12 mouse cellular contexts compared by ENCODE assay signal in the genomic region with DNA sequence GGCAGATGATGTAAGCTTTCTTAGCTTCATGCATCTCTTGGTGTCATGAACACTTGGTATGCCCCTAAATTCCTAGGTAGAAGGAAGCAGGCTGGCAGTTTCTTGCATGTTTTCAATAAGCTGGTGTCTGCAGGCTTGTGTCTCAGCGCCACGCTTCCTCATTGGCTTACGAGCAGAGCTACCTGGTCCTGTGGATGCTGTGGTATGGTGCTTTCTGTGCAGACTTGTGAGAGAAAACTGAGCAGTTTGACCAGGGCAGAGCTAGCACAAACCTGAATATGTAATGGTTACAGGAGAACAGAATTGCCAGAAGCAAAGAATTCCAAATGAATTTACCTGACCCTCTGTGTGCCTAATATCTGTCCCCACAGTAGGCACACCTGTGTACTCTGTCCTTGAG. TPM values are rescaled to one million over a fixed set of nuclear protein-coding genes. Genes with fewer than 3 reads are reported as not detected.
DNase-seq lines count a peak whose midpoint lies in the region; ATAC-seq and TF ChIP-seq lines count a peak whose summit lies in the region.
"Had no signal": no experiment of that assay in that cellular context is flagged by ENCODE, and none has a peak within 500 bp of the region (broad histone marks: within the 10 kb centered on the region; RNA-seq: fewer than 3 reads in every experiment).

No protein-coding gene starts in this region.

- 82% methylated on average over 3 of the region's 3 CpGs for WGBS in forebrain, embryonic 13.5 days
- WGBS in forebrain, embryonic 11.5 days = 92% methylated on average over 3 of the region's 3 CpGs
- WGBS in kidney, embryonic 15.5 days = 84% methylated on average over 3 of the region's 3 CpGs
- 63% methylated on average over 3 of the region's 3 CpGs for whole genome bisulfite sequencing in embryonic facial prominence, embryonic 13.5 days
- 70% methylated on average over 3 of the region's 3 CpGs for WGBS in limb, embryonic 14.5 days
- WGBS in intestine, postnatal 0 days = 87% methylated on average over 3 of the region's 3 CpGs

- no peak for TF ChIP-seq POLR2A in limb, embryonic 14.5 days (IDR thresholded peaks at IDR 0.05; ENCODE audit: borderline replicate concordance, extremely low read depth, insufficient read depth, insufficient read length)

- H3K27ac ChIP-seq in forebrain, embryonic 13.5 days = no peak overlapping the region
- no peak overlapping the region for H3K27ac ChIP-seq in forebrain, embryonic 11.5 days (ENCODE audit: low read depth, low read length)
- no peak overlapping the region for H3K27ac ChIP-seq in kidney, embryonic 15.5 days
- no peak overlapping the region for H3K27ac ChIP-seq in embryonic facial prominence, embryonic 13.5 days
- H3K27ac ChIP-seq in limb, embryonic 14.5 days (replicated peaks; ENCODE audit: low read depth, low read length) = no peak overlapping the region
- H3K27ac ChIP-seq in intestine, postnatal 0 days (ENCODE audit: low read depth, low read length) = no peak overlapping the region

- ATAC-seq in forebrain, embryonic 13.5 days = no peak
- ATAC-seq in forebrain, embryonic 11.5 days (replicated peaks; ENCODE audit: low FRiP score) = no peak
- ATAC-seq in kidney, embryonic 15.5 days (replicated peaks; ENCODE audit: low FRiP score) = no peak
- no peak for ATAC-seq in embryonic facial prominence, embryonic 13.5 days (ENCODE audit: insufficient number of reproducible peaks, insufficient read depth, low FRiP score, low TSS enrichment, low read depth)
- ATAC-seq in limb, embryonic 14.5 days (ENCODE audit: low FRiP score, low read depth) = no peak
- no peak for ATAC-seq in intestine, postnatal 0 days
- ATAC-seq: intestine, embryonic 16.5 days; Patski had no signal

- H3K4me3 ChIP-seq in forebrain, embryonic 13.5 days = peak overlapping the region; percentile 1; the same call in 1 of the 2 replicates
- H3K4me3 ChIP-seq in forebrain, embryonic 11.5 days (ENCODE audit: low read depth, low read length) = no peak overlapping the region
- no peak overlapping the region for H3K4me3 ChIP-seq in kidney, embryonic 15.5 days (replicated peaks)
- no peak overlapping the region for H3K4me3 ChIP-seq in embryonic facial prominence, embryonic 13.5 days
- H3K4me3 ChIP-seq in limb, embryonic 14.5 days (replicated peaks; ENCODE audit: low read length) = no peak overlapping the region
- H3K4me3 ChIP-seq in intestine, postnatal 0 days (ENCODE audit: low read depth, low read length) = no peak overlapping the region

- H3K36me3 ChIP-seq in forebrain, embryonic 13.5 days (ENCODE audit: poor library complexity, severe bottlenecking) = no peaks in the 10 kb centered on the region
- H3K36me3 ChIP-seq in forebrain, embryonic 11.5 days (ENCODE audit: control insufficient read depth, insufficient read depth, low read length) = no peaks in the 10 kb centered on the region
- H3K36me3 ChIP-seq in kidney, embryonic 15.5 days = no peaks in the 10 kb centered on the region
- H3K36me3 ChIP-seq in embryonic facial prominence, embryonic 13.5 days = no peaks in the 10 kb centered on the region
- no peaks in the 10 kb centered on the region for H3K36me3 ChIP-seq in limb, embryonic 14.5 days (ENCODE audit: control insufficient read depth, insufficient read depth, low read length)
- no peaks in the 10 kb centered on the region; the same call in 1 of the 2 replicates for H3K36me3 ChIP-seq in intestine, postnatal 0 days (ENCODE audit: control insufficient read depth, insufficient read depth)

- no peak for DNase-seq in forebrain, embryonic 11.5 days (ENCODE audit: low spot score)
- no peak for DNase-seq in kidney, postnatal 4 days
- DNase-seq in limb, embryonic 14.5 days (ENCODE audit: low spot score) = no peak
- DNase-seq in ovary, postnatal 36 days (ENCODE audit: low spot score) = no peak
- DNase-seq: cerebellum, adult 11-12 months; liver had no signal

- H3K4me2 ChIP-seq in forebrain, embryonic 13.5 days = peak overlapping the region; percentile 80
- no peak overlapping the region for H3K4me2 ChIP-seq in forebrain, embryonic 11.5 days (ENCODE audit: low read depth, low read length, severe bottlenecking)
- H3K4me2 ChIP-seq in kidney, embryonic 15.5 days = 0 out of 2 replicates have a peak overlapping the region, but pooled peaks have one; percentile 78
- H3K4me2 ChIP-seq in embryonic facial prominence, embryonic 13.5 days = 0 out of 2 replicates have a peak overlapping the region, but pooled peaks have one; percentile 88
- no peak overlapping the region for H3K4me2 ChIP-seq in limb, embryonic 14.5 days (replicated peaks; ENCODE audit: low read depth, low read length, severe bottlenecking)
- no peak overlapping the region for H3K4me2 ChIP-seq in intestine, postnatal 0 days (replicated peaks; ENCODE audit: low read depth)

- peaks cover 22% of the 10 kb centered on the region for H3K4me1 ChIP-seq in forebrain, embryonic 13.5 days
- peaks cover 5% of the 10 kb centered on the region for H3K4me1 ChIP-seq in forebrain, embryonic 11.5 days (replicated peaks; ENCODE audit: control insufficient read depth, insufficient read depth, low read length)
- peaks cover 35% of the 10 kb centered on the region for H3K4me1 ChIP-seq in kidney, embryonic 15.5 days
- H3K4me1 ChIP-seq in embryonic facial prominence, embryonic 13.5 days = peaks cover 30% of the 10 kb centered on the region
- peaks cover 13% of the 10 kb centered on the region for H3K4me1 ChIP-seq in limb, embryonic 14.5 days (ENCODE audit: control insufficient read depth, insufficient read depth, low read length)
- H3K4me1 ChIP-seq in intestine, postnatal 0 days (replicated peaks; ENCODE audit: control insufficient read depth, insufficient read depth, low read length) = no peaks in the 10 kb centered on the region; the same call in 1 of the 2 replicates

- no peaks in the 10 kb centered on the region for H3K9me3 ChIP-seq in forebrain, embryonic 13.5 days (replicated peaks)
- H3K9me3 ChIP-seq in forebrain, embryonic 11.5 days (ENCODE audit: control insufficient read depth, low read length) = no peaks in the 10 kb centered on the region
- H3K9me3 ChIP-seq in kidney, embryonic 15.5 days (replicated peaks) = no peaks in the 10 kb centered on the region
- no peaks in the 10 kb centered on the region for H3K9me3 ChIP-seq in embryonic facial prominence, embryonic 13.5 days
- H3K9me3 ChIP-seq in limb, embryonic 14.5 days (ENCODE audit: control insufficient read depth, low read length) = no peaks in the 10 kb centered on the region
- no peaks in the 10 kb centered on the region for H3K9me3 ChIP-seq in intestine, postnatal 0 days (ENCODE audit: control insufficient read depth)

- TF ChIP-seq CTCF in intestine, postnatal 0 days (IDR thresholded peaks at IDR 0.05; ENCODE audit: low read depth) = no peak

- no peaks in the 10 kb centered on the region for H3K27me3 ChIP-seq in forebrain, embryonic 13.5 days
- no peaks in the 10 kb centered on the region for H3K27me3 ChIP-seq in forebrain, embryonic 11.5 days (ENCODE audit: control insufficient read depth, insufficient read depth, low read length)
- no peaks in the 10 kb centered on the region for H3K27me3 ChIP-seq in kidney, embryonic 15.5 days
- H3K27me3 ChIP-seq in embryonic facial prominence, embryonic 13.5 days = no peaks in the 10 kb centered on the region
- H3K27me3 ChIP-seq in limb, embryonic 14.5 days (ENCODE audit: control insufficient read depth, insufficient read depth, low read length) = no peaks in the 10 kb centered on the region
- no peaks in the 10 kb centered on the region for H3K27me3 ChIP-seq in intestine, postnatal 0 days (replicated peaks; ENCODE audit: control insufficient read depth, insufficient read depth, low read length)
- H3K27me3 ChIP-seq: Patski had no signal

- H3K9ac ChIP-seq in forebrain, embryonic 13.5 days = no peak overlapping the region
- no peak overlapping the region for H3K9ac ChIP-seq in forebrain, embryonic 11.5 days (ENCODE audit: low read length)
- H3K9ac ChIP-seq in kidney, embryonic 15.5 days = no peak overlapping the region
- 0 out of 2 replicates have a peak overlapping the region, but pooled peaks have one; percentile 27 for H3K9ac ChIP-seq in embryonic facial prominence, embryonic 13.5 days
- 0 out of 2 replicates have a peak overlapping the region, but pooled peaks have one; percentile 21 for H3K9ac ChIP-seq in limb, embryonic 14.5 days (ENCODE audit: low read depth, low read length, severe bottlenecking)
- no peak overlapping the region for H3K9ac ChIP-seq in intestine, postnatal 0 days (ENCODE audit: low read depth, low read length)

RNA-seq across cellular contexts. Expression of gene Tsc1, which starts 2.1 kb away (rescaled TPM):
- 29.0 and 34.1 TPM in 2 replicates for polyA plus RNA-seq in forebrain, embryonic 13.5 days (2015; fragmentation: Nextera tagmentation; extraction: Ambion mirVana)
- polyA plus RNA-seq in forebrain, embryonic 11.5 days (2014; fragmentation: Nextera tagmentation; extraction: Ambion mirVana) = 27.4 and 32.4 TPM in 2 replicates
- 18.4 and 22.9 TPM in 2 replicates for polyA plus RNA-seq in kidney, embryonic 15.5 days (2015; fragmentation: Nextera tagmentation; extraction: Ambion mirVana)
- polyA plus RNA-seq in embryonic facial prominence, embryonic 13.5 days (2015; fragmentation: Nextera tagmentation; extraction: Ambion mirVana) = 23.7 and 23.9 TPM in 2 replicates
- 18.5 and 20.4 TPM in 2 replicates for polyA plus RNA-seq in limb, embryonic 14.5 days (2012; rRNA removed)
- polyA plus RNA-seq in limb, embryonic 14.5 days (2014; fragmentation: Nextera tagmentation; extraction: Ambion mirVana) = 15.7 and 17.8 TPM in 2 replicates
- polyA plus RNA-seq in intestine, postnatal 0 days (2015; fragmentation: Nextera tagmentation; extraction: Ambion mirVana) = 6.5 and 8.2 TPM in 2 replicates

RNA-seq across cellular contexts. Expression of gene Gfi1b, which starts 21.3 kb away (rescaled TPM):
- 0.19 and 0.31 TPM in 2 replicates for polyA plus RNA-seq in forebrain, embryonic 13.5 days (2015; fragmentation: Nextera tagmentation; extraction: Ambion mirVana)
- 3.4 and 3.5 TPM in 2 replicates for polyA plus RNA-seq in forebrain, embryonic 11.5 days (2014; fragmentation: Nextera tagmentation; extraction: Ambion mirVana)
- 0.69 and 1.1 TPM in 2 replicates for polyA plus RNA-seq in kidney, embryonic 15.5 days (2015; fragmentation: Nextera tagmentation; extraction: Ambion mirVana)
- polyA plus RNA-seq in embryonic facial prominence, embryonic 13.5 days (2015; fragmentation: Nextera tagmentation; extraction: Ambion mirVana) = 0.77 and 0.84 TPM in 2 replicates
- polyA plus RNA-seq in limb, embryonic 14.5 days (2012; rRNA removed) = 0.33 and 0.51 TPM in 2 replicates
- 0.29 and 0.32 TPM in 2 replicates for polyA plus RNA-seq in limb, embryonic 14.5 days (2014; fragmentation: Nextera tagmentation; extraction: Ambion mirVana)
- polyA plus RNA-seq in intestine, postnatal 0 days (2015; fragmentation: Nextera tagmentation; extraction: Ambion mirVana) = 0.34 TPM in 1 of 2 replicates, not detected in the other
- polyA plus RNA-seq: Patski had no signal

RNA-seq across cellular contexts. Expression of gene Spaca9, which starts 56.4 kb away (rescaled TPM):
- polyA plus RNA-seq in forebrain, embryonic 13.5 days (2015; fragmentation: Nextera tagmentation; extraction: Ambion mirVana) = 1.6 and 2.8 TPM in 2 replicates
- polyA plus RNA-seq in forebrain, embryonic 11.5 days (2014; fragmentation: Nextera tagmentation; extraction: Ambion mirVana) = 1.5 and 2.1 TPM in 2 replicates
- polyA plus RNA-seq in kidney, embryonic 15.5 days (2015; fragmentation: Nextera tagmentation; extraction: Ambion mirVana) = 2.7 and 3.0 TPM in 2 replicates
- polyA plus RNA-seq in embryonic facial prominence, embryonic 13.5 days (2015; fragmentation: Nextera tagmentation; extraction: Ambion mirVana) = 0.89 and 1.1 TPM in 2 replicates
- polyA plus RNA-seq in limb, embryonic 14.5 days (2012; rRNA removed) = 1.6 TPM in 2 replicates
- 1.4 and 2.1 TPM in 2 replicates for polyA plus RNA-seq in limb, embryonic 14.5 days (2014; fragmentation: Nextera tagmentation; extraction: Ambion mirVana)
- polyA plus RNA-seq in intestine, postnatal 0 days (2015; fragmentation: Nextera tagmentation; extraction: Ambion mirVana) = 0.60 and 0.86 TPM in 2 replicates

RNA-seq across cellular contexts. Expression of gene Ak8, which starts 56.9 kb away (rescaled TPM):
- 0.83 and 1.1 TPM in 2 replicates for polyA plus RNA-seq in forebrain, embryonic 13.5 days (2015; fragmentation: Nextera tagmentation; extraction: Ambion mirVana)
- 0.23 and 0.48 TPM in 2 replicates for polyA plus RNA-seq in forebrain, embryonic 11.5 days (2014; fragmentation: Nextera tagmentation; extraction: Ambion mirVana)
- polyA plus RNA-seq in kidney, embryonic 15.5 days (2015; fragmentation: Nextera tagmentation; extraction: Ambion mirVana) = 0.99 and 1.0 TPM in 2 replicates
- polyA plus RNA-seq in embryonic facial prominence, embryonic 13.5 days (2015; fragmentation: Nextera tagmentation; extraction: Ambion mirVana) = 0.77 and 0.90 TPM in 2 replicates
- polyA plus RNA-seq in limb, embryonic 14.5 days (2012; rRNA removed) = 0.22 and 0.49 TPM in 2 replicates
- polyA plus RNA-seq in limb, embryonic 14.5 days (2014; fragmentation: Nextera tagmentation; extraction: Ambion mirVana) = 0.37 and 0.58 TPM in 2 replicates
- polyA plus RNA-seq in intestine, postnatal 0 days (2015; fragmentation: Nextera tagmentation; extraction: Ambion mirVana) = 0.16 TPM in 1 of 2 replicates, not detected in the other

RNA-seq across cellular contexts. Expression of gene Gtf3c5, which starts 59.5 kb away (rescaled TPM):
- polyA plus RNA-seq in forebrain, embryonic 13.5 days (2015; fragmentation: Nextera tagmentation; extraction: Ambion mirVana) = 40.7 and 48.2 TPM in 2 replicates
- 41.6 and 42.3 TPM in 2 replicates for polyA plus RNA-seq in forebrain, embryonic 11.5 days (2014; fragmentation: Nextera tagmentation; extraction: Ambion mirVana)
- 44.3 and 48.8 TPM in 2 replicates for polyA plus RNA-seq in kidney, embryonic 15.5 days (2015; fragmentation: Nextera tagmentation; extraction: Ambion mirVana)
- 50.4 and 51.6 TPM in 2 replicates for polyA plus RNA-seq in embryonic facial prominence, embryonic 13.5 days (2015; fragmentation: Nextera tagmentation; extraction: Ambion mirVana)
- polyA plus RNA-seq in limb, embryonic 14.5 days (2012; rRNA removed) = 52.4 and 52.6 TPM in 2 replicates
- polyA plus RNA-seq in limb, embryonic 14.5 days (2014; fragmentation: Nextera tagmentation; extraction: Ambion mirVana) = 29.7 and 31.1 TPM in 2 replicates
- polyA plus RNA-seq in intestine, postnatal 0 days (2015; fragmentation: Nextera tagmentation; extraction: Ambion mirVana) = 8.4 and 8.9 TPM in 2 replicates

Comparison
In these comparisons a context has a peak if more than half of its experiments do, and no peak if none do; other contexts are left out.
1. H3K4me2 ChIP-seq: peak in forebrain, embryonic 13.5 days (single experiment), kidney, embryonic 15.5 days (single experiment) and embryonic facial prominence, embryonic 13.5 days (single experiment); none in forebrain, embryonic 11.5 days (single experiment), limb, embryonic 14.5 days (single experiment) and intestine, postnatal 0 days (single experiment).
2. H3K9ac ChIP-seq: peak in embryonic facial prominence, embryonic 13.5 days (single experiment) and limb, embryonic 14.5 days (single experiment); none in forebrain, embryonic 13.5 days (single experiment), forebrain, embryonic 11.5 days (single experiment), kidney, embryonic 15.5 days (single experiment) and intestine, postnatal 0 days (single experiment).